Mouse (Mus musculus): ENCODE results near the gene Adra1b.

The Adra1b gene

DNA sequence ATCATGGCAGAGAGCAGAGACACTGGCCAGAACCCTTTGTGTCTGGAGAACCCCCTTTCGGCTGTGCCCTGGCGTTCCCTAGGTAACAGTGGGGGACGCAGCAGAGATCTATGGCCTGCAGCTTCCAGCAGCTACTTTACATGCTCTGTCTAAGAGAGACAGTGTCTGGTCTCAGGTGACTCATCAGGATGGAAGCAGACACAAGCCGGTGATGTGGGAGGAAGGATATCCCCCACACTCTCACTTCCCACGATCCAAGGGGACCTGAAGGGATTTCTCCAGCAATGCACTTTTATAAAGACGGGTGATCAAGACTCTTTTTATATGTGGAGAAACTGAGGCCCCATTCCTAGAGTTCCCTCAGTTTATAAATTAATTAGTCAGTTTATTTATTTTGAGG is 48.0 kb downstream of the Adra1b start:
- Histone ChIP-seq H3K27me3 (ENCODE audit: insufficient read depth, low read length) (no peaks in the 10 kb centered on the region), H3K4me1 (replicated peaks; ENCODE audit: low read depth, low read length) (no peaks in the 10 kb centered on the region), H3K36me3 (ENCODE audit: insufficient read depth, low read length) (no peaks in the 10 kb centered on the region), H3K9me3 (ENCODE audit: low read length) (no peaks in the 10 kb centered on the region), H3K4me3 (replicated peaks; ENCODE audit: low read length) (no peak overlapping the region)
- TF ChIP-seq POU5F1 (IDR thresholded peaks at IDR 0.05; ENCODE audit: borderline replicate concordance, low read length) (no peak), NANOG (IDR thresholded peaks at IDR 0.05; ENCODE audit: borderline replicate concordance, low read length) (no peak), CTCF (conservative IDR thresholded peaks at IDR 0.05; ENCODE audit: low read length) (no peak)

DNA sequence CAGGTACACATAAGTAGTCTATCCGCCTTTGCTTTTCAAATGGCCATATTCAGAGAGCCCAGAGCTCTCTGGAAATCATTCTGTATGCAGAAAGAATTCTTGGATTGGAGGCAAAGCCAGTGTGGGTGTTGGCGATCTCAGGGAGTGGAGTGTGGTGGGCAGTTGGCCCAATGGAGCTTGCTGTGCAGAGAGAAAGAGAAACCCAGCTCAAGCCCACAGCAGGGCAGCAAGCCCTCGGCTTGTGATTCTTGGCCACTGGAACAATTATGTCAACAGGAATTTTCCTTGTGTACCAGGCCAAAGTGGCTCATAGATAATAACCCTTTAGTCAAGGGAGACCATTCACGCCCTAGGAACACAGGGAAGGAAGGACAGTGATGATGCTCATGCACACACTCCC is 53.0 kb downstream of the Adra1b start:
- TF ChIP-seq NANOG (IDR thresholded peaks at IDR 0.05; ENCODE audit: borderline replicate concordance, low read length) (no peak), CTCF (conservative IDR thresholded peaks at IDR 0.05; ENCODE audit: low read length) (no peak)
- Histone ChIP-seq H3K4me1 (replicated peaks; ENCODE audit: low read depth, low read length) (no peaks in the 10 kb centered on the region), H3K27me3 (ENCODE audit: insufficient read depth, low read length) (no peaks in the 10 kb centered on the region), H3K4me3 (replicated peaks; ENCODE audit: low read length) (no peak overlapping the region), H3K9me3 (ENCODE audit: low read length) (no peaks in the 10 kb centered on the region), H3K36me3 (ENCODE audit: insufficient read depth, low read length) (no peaks in the 10 kb centered on the region)

DNA sequence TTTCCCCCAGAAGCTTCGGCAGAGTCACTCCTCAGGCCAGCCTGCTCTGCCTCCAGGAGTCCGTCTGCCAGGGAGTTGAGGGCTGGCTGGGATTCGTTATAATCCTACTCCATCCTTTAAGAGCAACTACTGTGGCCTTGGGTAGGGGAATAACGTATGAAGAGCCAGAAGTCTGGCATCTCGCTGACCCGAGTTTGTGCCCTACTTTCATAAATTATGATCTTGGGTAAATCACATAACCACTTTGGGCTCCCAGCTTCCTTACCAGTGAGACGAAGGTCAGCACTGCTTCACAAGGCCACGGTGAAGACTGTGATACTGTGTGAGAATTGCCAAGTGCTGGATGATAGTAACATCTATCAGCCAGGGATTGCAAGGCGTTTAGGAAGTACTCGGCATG is 59.4 kb downstream of the Adra1b start:
- Histone ChIP-seq H3K4me3 (replicated peaks; ENCODE audit: low read length) (no peak overlapping the region), H3K9me3 (ENCODE audit: low read length) (no peaks in the 10 kb centered on the region), H3K27me3 (ENCODE audit: insufficient read depth, low read length) (peaks cover 33% of the 10 kb centered on the region), H3K4me1 (replicated peaks; ENCODE audit: low read depth, low read length) (peaks cover 3% of the 10 kb centered on the region), H3K36me3 (ENCODE audit: insufficient read depth, low read length) (no peaks in the 10 kb centered on the region)
- no peak for TF ChIP-seq CTCF (conservative IDR thresholded peaks at IDR 0.05; ENCODE audit: low read length)

DNA sequence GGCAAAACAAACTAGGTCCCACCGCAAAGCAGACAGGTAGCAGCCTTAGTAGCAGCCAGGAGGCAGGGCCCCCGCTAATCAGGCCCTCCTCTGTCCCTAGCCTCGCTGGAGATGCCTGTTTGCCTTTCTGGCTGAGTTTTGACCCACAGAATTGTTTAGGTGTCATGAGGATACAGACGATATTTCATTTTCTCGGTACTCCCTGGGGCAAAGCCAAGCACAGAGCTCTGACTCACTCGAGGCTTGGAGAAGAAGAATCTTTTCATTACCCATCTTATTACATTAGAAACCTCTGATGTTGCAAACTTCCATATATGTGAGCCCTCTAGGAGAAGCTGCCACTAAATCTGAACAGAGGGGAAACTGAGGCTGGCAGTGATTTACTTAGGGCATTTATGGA is 60.5 kb downstream of the Adra1b start:
- H3K36me3 ChIP-seq (ENCODE audit: insufficient read depth, low read length): no peaks in the 10 kb centered on the region

DNA sequence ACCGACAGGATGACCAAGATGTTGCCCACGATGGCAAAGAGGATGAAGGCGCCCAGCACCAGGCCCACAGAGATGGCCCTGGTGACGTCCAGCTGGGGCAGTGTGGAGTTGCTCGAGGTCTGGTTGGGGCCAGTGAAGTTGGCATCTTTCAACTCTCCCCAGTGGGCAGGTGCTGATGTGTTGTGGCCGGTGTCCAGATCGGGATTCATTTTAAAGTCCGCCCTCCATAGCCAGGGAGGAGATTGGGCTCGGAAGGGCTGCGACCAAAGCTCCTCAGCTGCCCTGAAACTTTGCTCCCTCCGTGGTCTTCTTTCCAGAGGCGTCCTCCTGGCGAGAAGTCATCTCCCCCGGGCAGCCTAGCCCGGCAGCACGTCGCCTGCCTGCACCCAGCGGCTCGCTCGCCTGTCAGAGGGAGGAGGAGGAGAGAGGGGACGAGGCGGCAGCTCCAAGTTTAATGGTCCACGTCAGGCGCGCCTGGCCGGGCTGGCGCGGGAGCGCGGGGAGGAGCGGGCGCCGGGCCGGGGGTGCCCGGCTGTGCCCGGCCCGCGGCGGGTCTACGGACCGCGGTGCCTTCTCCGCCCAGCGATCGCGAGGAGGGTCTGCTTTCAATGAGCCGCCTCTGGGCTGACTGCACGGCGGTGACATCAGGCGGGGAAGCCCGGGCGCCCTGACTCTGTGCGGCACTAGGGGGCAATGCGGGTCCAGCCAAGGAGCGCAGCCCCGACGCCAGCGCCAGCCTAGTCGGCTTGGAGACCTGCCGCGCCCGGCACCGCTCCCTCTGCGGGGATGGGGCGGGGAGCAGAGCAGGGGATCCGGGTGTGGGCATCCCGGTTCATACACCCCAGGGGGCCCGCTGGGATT is 64.9 kb downstream of the Adra1b start:
- H3K4me1 ChIP-seq (replicated peaks; ENCODE audit: low read depth, low read length): peaks cover 13% of the 10 kb centered on the region
- H3K36me3 ChIP-seq (ENCODE audit: insufficient read depth, low read length): no peaks in the 10 kb centered on the region
- peaks cover 73% of the 10 kb centered on the region for H3K27me3 ChIP-seq (ENCODE audit: insufficient read depth, low read length)
- H3K4me3 ChIP-seq (replicated peaks; ENCODE audit: low read length): peak overlapping the region; percentile 82
- TF ChIP-seq CTCF (conservative IDR thresholded peaks at IDR 0.05; ENCODE audit: low read length): no peak
- TF ChIP-seq POU5F1 (IDR thresholded peaks at IDR 0.05; ENCODE audit: borderline replicate concordance, low read length): no peak
- no peak for TF ChIP-seq NANOG (IDR thresholded peaks at IDR 0.05; ENCODE audit: borderline replicate concordance, low read length)
- H3K9me3 ChIP-seq (ENCODE audit: low read length): no peaks in the 10 kb centered on the region

More for the DNA sequence above, 60.5 kb downstream of the Adra1b start:
- no peaks in the 10 kb centered on the region for H3K9me3 ChIP-seq (ENCODE audit: low read length)
- no peak for TF ChIP-seq POU5F1 (IDR thresholded peaks at IDR 0.05; ENCODE audit: borderline replicate concordance, low read length)
- H3K4me1 ChIP-seq (replicated peaks; ENCODE audit: low read depth, low read length): peaks cover 10% of the 10 kb centered on the region
- H3K4me3 ChIP-seq (replicated peaks; ENCODE audit: low read length): no peak overlapping the region
- peaks cover 42% of the 10 kb centered on the region for H3K27me3 ChIP-seq (ENCODE audit: insufficient read depth, low read length)

DNA sequence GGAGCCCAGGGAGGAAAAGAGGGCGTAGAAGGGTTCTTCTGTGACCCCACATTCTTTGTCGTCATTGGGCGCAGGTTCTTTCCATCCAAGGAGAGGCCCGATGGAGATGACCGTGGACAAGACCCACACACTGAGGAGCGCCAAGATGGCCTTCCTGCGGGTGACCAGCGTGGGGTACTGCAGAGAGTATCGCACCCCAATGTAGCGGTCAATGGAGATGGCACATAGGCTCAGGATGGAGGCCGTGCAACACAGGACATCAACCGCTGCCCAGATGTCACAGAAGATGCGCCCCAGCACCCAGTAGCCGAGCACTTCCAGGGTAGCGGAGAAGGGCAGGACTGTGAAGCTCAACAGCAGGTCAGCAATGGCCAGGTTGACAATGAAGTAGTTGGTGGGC is 65.6 kb downstream of the Adra1b start:
- Histone ChIP-seq H3K9me3 (ENCODE audit: low read length) (no peaks in the 10 kb centered on the region), H3K4me1 (replicated peaks; ENCODE audit: low read depth, low read length) (peaks cover 13% of the 10 kb centered on the region), H3K4me3 (replicated peaks; ENCODE audit: low read length) (peak overlapping the region; percentile 82), H3K36me3 (ENCODE audit: insufficient read depth, low read length) (no peaks in the 10 kb centered on the region), H3K27me3 (ENCODE audit: insufficient read depth, low read length) (peaks cover 71% of the 10 kb centered on the region)
- TF ChIP-seq CTCF (conservative IDR thresholded peaks at IDR 0.05; ENCODE audit: low read length) (no peak), NANOG (IDR thresholded peaks at IDR 0.05; ENCODE audit: borderline replicate concordance, low read length) (no peak), POU5F1 (IDR thresholded peaks at IDR 0.05; ENCODE audit: borderline replicate concordance, low read length) (no peak)

DNA sequence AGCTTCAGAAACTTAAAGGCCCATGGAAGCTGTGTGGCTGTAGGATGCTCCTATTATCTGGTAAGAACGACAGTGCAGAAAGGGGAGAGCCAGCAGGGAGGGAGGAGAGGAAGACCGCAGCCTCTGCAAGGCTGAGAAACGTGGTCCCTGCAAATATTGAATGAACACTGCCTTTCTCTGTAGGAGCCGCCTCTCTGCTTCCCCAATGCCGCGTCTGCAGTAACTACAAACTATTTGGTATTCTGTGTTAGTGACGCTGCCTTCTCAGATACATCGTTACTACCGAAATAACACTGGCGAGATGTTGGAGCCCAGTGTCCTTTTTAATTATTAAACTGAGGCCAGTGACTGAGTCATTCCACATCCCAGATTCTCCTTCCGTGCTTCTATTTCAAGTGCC is 66.5 kb downstream of the Adra1b start:
- peaks cover 63% of the 10 kb centered on the region for H3K27me3 ChIP-seq (ENCODE audit: insufficient read depth, low read length)
- H3K9me3 ChIP-seq (ENCODE audit: low read length): no peaks in the 10 kb centered on the region
- TF ChIP-seq POU5F1 (IDR thresholded peaks at IDR 0.05; ENCODE audit: borderline replicate concordance, low read length): no peak
- TF ChIP-seq NANOG (IDR thresholded peaks at IDR 0.05; ENCODE audit: borderline replicate concordance, low read length): no peak
- TF ChIP-seq CTCF (conservative IDR thresholded peaks at IDR 0.05; ENCODE audit: low read length): no peak
- H3K36me3 ChIP-seq (ENCODE audit: insufficient read depth, low read length): no peaks in the 10 kb centered on the region
- no peak overlapping the region for H3K4me3 ChIP-seq (replicated peaks; ENCODE audit: low read length)
- H3K4me1 ChIP-seq (replicated peaks; ENCODE audit: low read depth, low read length): peaks cover 13% of the 10 kb centered on the region

DNA sequence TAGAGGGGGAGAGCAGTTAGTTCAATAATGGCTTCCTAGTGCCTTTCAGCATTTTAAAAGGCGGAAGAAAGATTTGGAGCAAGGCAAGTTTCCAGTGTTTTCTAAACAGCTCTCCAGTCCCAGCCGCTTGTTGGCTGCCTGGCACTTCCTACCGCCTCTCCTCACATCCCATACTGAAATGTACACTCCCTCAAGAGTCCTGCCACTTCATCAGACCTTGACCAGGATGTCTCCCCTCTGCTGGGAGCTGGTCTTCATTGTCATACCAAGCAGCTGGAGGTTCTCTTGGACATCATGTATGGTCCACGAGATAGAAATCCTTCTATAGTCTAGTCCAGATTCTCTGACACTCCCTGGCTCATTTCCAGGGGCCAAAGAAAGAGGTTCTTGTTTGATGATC is 69.5 kb downstream of the Adra1b start:
- no peaks in the 10 kb centered on the region for H3K9me3 ChIP-seq (ENCODE audit: low read length)
- TF ChIP-seq POU5F1 (IDR thresholded peaks at IDR 0.05; ENCODE audit: borderline replicate concordance, low read length) (no peak), CTCF (conservative IDR thresholded peaks at IDR 0.05; ENCODE audit: low read length) (no peak), NANOG (IDR thresholded peaks at IDR 0.05; ENCODE audit: borderline replicate concordance, low read length) (no peak)
- peaks cover 9% of the 10 kb centered on the region for H3K4me1 ChIP-seq (replicated peaks; ENCODE audit: low read depth, low read length)
- H3K27me3 ChIP-seq (ENCODE audit: insufficient read depth, low read length): peaks cover 39% of the 10 kb centered on the region
- H3K4me3 ChIP-seq (replicated peaks; ENCODE audit: low read length): no peak overlapping the region
- no peaks in the 10 kb centered on the region for H3K36me3 ChIP-seq (ENCODE audit: insufficient read depth, low read length)

DNA sequence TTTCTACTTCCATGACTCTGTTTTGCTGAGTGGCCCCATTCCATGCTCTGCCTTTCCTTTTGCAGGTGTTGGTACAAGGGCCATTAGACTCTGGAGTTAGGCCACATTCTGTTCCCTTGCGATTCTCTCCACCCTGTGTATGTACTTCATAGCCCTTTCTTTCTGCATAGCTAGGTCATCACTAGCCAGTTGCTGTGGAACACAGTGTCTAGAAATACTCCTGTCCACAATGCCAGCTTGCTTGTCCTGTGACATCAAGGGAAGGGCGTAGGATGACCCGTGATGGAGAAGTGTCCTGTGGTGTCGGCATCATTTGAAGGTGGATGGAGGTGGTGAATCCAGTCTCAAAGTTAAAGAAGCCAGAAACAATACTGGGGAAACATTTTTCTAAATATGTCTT is 74.2 kb downstream of the Adra1b start:
- H3K36me3 ChIP-seq (ENCODE audit: insufficient read depth, low read length): no peaks in the 10 kb centered on the region
- TF ChIP-seq NANOG (IDR thresholded peaks at IDR 0.05; ENCODE audit: borderline replicate concordance, low read length) (no peak), POU5F1 (IDR thresholded peaks at IDR 0.05; ENCODE audit: borderline replicate concordance, low read length) (no peak), CTCF (conservative IDR thresholded peaks at IDR 0.05; ENCODE audit: low read length) (no peak)
- H3K27me3 ChIP-seq (ENCODE audit: insufficient read depth, low read length): no peaks in the 10 kb centered on the region
- no peak overlapping the region for H3K4me3 ChIP-seq (replicated peaks; ENCODE audit: low read length)
- H3K9me3 ChIP-seq (ENCODE audit: low read length): no peaks in the 10 kb centered on the region
- no peaks in the 10 kb centered on the region for H3K4me1 ChIP-seq (replicated peaks; ENCODE audit: low read depth, low read length)

Data from E14TG2a.4 (cell line).